Mouse (Mus musculus) adrenal gland, adult 18-20 months (tissue): ENCODE measurements around the gene Nectin3. TPM values are rescaled to one million over a fixed set of nuclear protein-coding genes. Genes with fewer than 3 reads are reported as not detected.

ENCODE experiments used
- DNase-seq, 2 experiments: peaks; one replicate each; pipeline ENCODE4 v3.0.0; 2021 to 2022; ENCODE audit warnings: low spot score in 2 of 2
- long read RNA-seq, 2 experiments: library from polyadenylated mRNA; stranded (forward); transcript quantifications; one replicate each; pipeline ENCODE4 v2.0.0; 2021
- total RNA-seq, 2 experiments: library from RNA; stranded (reverse); gene quantifications; 1 replicate in 1 of 2; 2 replicates in 1 of 2; pipeline ENCODE4 v1.2.3; 2021

The Nectin3 gene
- total RNA-seq, result 10 to 100 TPM; 12.2 to 31.5 TPM
- long read RNA-seq, experiment 1, transcript Nectin3-201 (6 exons, 3,062 nt), result major isoform, 11 of 13 reads
- long read RNA-seq, experiment 1, partial matches to known transcripts, result 0 of 13 reads
- long read RNA-seq, experiment 1, other reads (novel, unspliced or antisense), result 2 of 13 reads
- long read RNA-seq, experiment 2, full-length matches to known transcripts, result 87 of 94 reads
- long read RNA-seq, experiment 2, partial matches to known transcripts, result 1 of 94 reads
- long read RNA-seq, experiment 2, other reads (novel, unspliced or antisense), result 6 of 94 reads

- no peak for DNase-seq
Observed at GRCm38 (mm10) chr16:46498421-46498789, at the start of gene Nectin3. TSS of gene Nectin3 (minus strand) at chr16:46498525.

GRCm38 (mm10) chr16:46538092-46538491, 39.8 kb upstream of the Nectin3 start:
- DNase-seq, result no peak

- DNase-seq, result no peak
Observed at GRCm38 (mm10) chr16:46532465-46533254, 34.3 kb upstream of the Nectin3 start.

- DNase-seq, result no peak
Observed at GRCm38 (mm10) chr16:46531023-46531422, 32.7 kb upstream of the Nectin3 start.

- DNase-seq, result no peak
Observed at GRCm38 (mm10) chr16:46520885-46521417, 22.6 kb upstream of the Nectin3 start.

GRCm38 (mm10) chr16:46519606-46520005, 21.3 kb upstream of the Nectin3 start:
- DNase-seq, result no peak

GRCm38 (mm10) chr16:46507944-46508333, 9.6 kb upstream of the Nectin3 start:
- DNase-seq, result no peak

GRCm38 (mm10) chr16:46507260-46507943, 9.1 kb upstream of the Nectin3 start:
- no peak for DNase-seq

- DNase-seq, result no peak
Observed at GRCm38 (mm10) chr16:46504006-46504405, 5.7 kb upstream of the Nectin3 start.

- DNase-seq, result no peak
Observed at GRCm38 (mm10) chr16:46502311-46502710, 4.0 kb upstream of the Nectin3 start.

- no peak for DNase-seq
Observed at GRCm38 (mm10) chr16:46500759-46501158, 2.4 kb upstream of the Nectin3 start.

- peak; percentile 23 to 35 for DNase-seq
Observed at GRCm38 (mm10) chr16:46497686-46498420, 472 bp downstream of the Nectin3 start.

- DNase-seq, result peak; percentile 92 to 95
Observed at GRCm38 (mm10) chr16:46496889-46497685, 1.2 kb downstream of the Nectin3 start.

- peak; percentile 52 for DNase-seq
Observed at GRCm38 (mm10) chr16:46496031-46496868, 2.1 kb downstream of the Nectin3 start.

GRCm38 (mm10) chr16:46495201-46495600, 3.1 kb downstream of the Nectin3 start:
- DNase-seq, result no peak

GRCm38 (mm10) chr16:46487436-46488097, 10.8 kb downstream of the Nectin3 start:
- peak; percentile 35 to 41 for DNase-seq

GRCm38 (mm10) chr16:46477336-46477735, 21.0 kb downstream of the Nectin3 start:
- DNase-seq, result no peak

GRCm38 (mm10) chr16:46451421-46451820, 46.9 kb downstream of the Nectin3 start:
- no peak for DNase-seq

- no peak for DNase-seq
Observed at GRCm38 (mm10) chr16:46449013-46449412, 49.3 kb downstream of the Nectin3 start.
